Mouse (Mus musculus): ENCODE results near the gene Sox15.
"Not testable (repeated sequence)": the region's sequence is repeated elsewhere in the genome, so short reads cannot be mapped to it uniquely, and the experiment has no call there.

The Sox15 gene

GRCm38 (mm10) chr11:69702886-69703285 lies 47.8 kb downstream of the Sox15 start:
- not testable (repeated sequence) for DNase-seq (ENCODE audit: low spot score)

- DNase-seq (ENCODE audit: low spot score), result not testable (repeated sequence)
Observed at GRCm38 (mm10) chr11:69703381-69703780, 48.3 kb downstream of the Sox15 start.

- no peak for DNase-seq (ENCODE audit: low spot score)
Observed at GRCm38 (mm10) chr11:69703814-69704612, 48.9 kb downstream of the Sox15 start.

GRCm38 (mm10) chr11:69704613-69705010 lies 49.5 kb downstream of the Sox15 start:
- DNase-seq (ENCODE audit: low spot score), result no peak

Measured in left cerebral cortex, adult 11 months (tissue).